8 mouse cellular contexts compared by ENCODE assay signal in the genomic region with DNA sequence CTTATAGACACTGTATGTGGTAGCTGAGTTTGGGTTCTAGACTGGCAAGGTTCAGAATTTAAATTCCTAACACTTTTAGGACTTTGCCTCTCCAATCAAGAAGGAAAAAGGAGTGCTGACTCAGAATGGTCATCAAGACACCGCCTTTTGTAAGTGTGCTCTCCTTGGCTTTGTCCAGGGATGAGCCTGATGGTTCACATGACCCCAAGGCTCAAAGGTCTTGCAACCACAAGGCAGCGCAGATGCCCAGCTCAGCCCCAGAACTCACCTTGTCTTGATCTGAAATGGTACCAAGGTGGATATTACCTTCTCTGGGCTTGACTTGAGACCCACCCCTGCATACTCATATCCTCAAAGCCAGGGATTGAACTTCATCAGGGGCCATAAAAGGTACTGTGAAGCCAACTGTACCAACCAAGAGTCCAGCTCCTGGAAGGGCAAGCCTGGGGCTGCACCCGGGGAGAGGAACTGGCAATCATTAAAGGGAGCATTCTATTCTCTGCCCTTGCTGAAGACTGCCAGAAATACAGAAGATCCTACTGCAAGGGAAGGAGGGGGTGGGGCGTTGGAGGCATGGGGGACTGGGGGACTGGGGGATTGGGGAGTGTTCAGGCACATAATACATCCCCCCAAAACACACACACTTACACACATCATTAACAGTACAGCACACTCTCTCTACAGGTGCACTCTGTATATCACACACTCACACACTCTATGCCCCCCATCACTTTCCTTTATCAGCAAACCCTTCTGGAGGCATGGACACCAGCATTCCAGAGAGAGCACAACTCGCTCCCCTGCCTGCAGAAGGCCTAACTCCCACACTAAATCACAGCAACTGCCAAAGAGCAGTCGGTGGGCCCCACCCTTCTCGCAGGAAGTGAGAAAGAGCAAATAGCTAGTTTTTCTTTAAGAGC. TPM values are rescaled to one million over a fixed set of nuclear protein-coding genes. Genes with fewer than 3 reads are reported as not detected.
DNase-seq lines count a peak whose midpoint lies in the region; ATAC-seq lines count a peak whose summit lies in the region.

No protein-coding gene starts in this region.

- H3K4me3 ChIP-seq in heart, embryonic 12.5 days = no peak overlapping the region
- no peak overlapping the region for H3K4me3 ChIP-seq in intestine, embryonic 16.5 days (ENCODE audit: low read length)
- no peak overlapping the region for H3K4me3 ChIP-seq in liver, embryonic 12.5 days

- peaks cover 37% of the 10 kb centered on the region for H3K4me1 ChIP-seq in heart, embryonic 12.5 days (replicated peaks)
- peaks cover 34% of the 10 kb centered on the region for H3K4me1 ChIP-seq in intestine, embryonic 16.5 days (ENCODE audit: control insufficient read depth, insufficient read depth, low read length)
- H3K4me1 ChIP-seq in liver, embryonic 12.5 days = peaks cover 64% of the 10 kb centered on the region

- no peaks in the 10 kb centered on the region for H3K9me3 ChIP-seq in heart, embryonic 12.5 days (replicated peaks)
- H3K9me3 ChIP-seq in intestine, embryonic 16.5 days (ENCODE audit: control insufficient read depth, low read length) = no peaks in the 10 kb centered on the region
- no peaks in the 10 kb centered on the region for H3K9me3 ChIP-seq in liver, embryonic 12.5 days (replicated peaks)

- H3K27ac ChIP-seq in heart, embryonic 12.5 days (ENCODE audit: poor library complexity, severe bottlenecking) = peak overlapping the region; percentile 53
- H3K27ac ChIP-seq in intestine, embryonic 16.5 days (ENCODE audit: low read length) = peak overlapping the region; percentile 46
- no peak overlapping the region for H3K27ac ChIP-seq in liver, embryonic 12.5 days

- H3K9ac ChIP-seq in heart, embryonic 12.5 days = no peak overlapping the region
- H3K9ac ChIP-seq in intestine, embryonic 16.5 days (ENCODE audit: low read depth, low read length) = no peak overlapping the region
- no peak overlapping the region for H3K9ac ChIP-seq in liver, embryonic 12.5 days

- 46% methylated on average over 7 of the region's 7 CpGs for WGBS in heart, embryonic 12.5 days
- 37% methylated on average over 7 of the region's 7 CpGs for WGBS in intestine, embryonic 16.5 days
- 46% methylated on average over 7 of the region's 7 CpGs for WGBS in liver, embryonic 12.5 days (ENCODE audit: insufficient replicate concordance)

- DNase-seq in heart, postnatal 10 days = no peak
- peak; percentile 24 to 25 for DNase-seq in B cell, adult 2 months
- no peak for DNase-seq in right cerebral cortex, postnatal 14 days
- DNase-seq in adrenal gland, postnatal 4 days (ENCODE audit: low spot score in 2 of 2) = no peak
- no peak for DNase-seq in adrenal gland, postnatal 36 days

- no peaks in the 10 kb centered on the region for H3K27me3 ChIP-seq in heart, embryonic 12.5 days (replicated peaks)
- no peaks in the 10 kb centered on the region for H3K27me3 ChIP-seq in intestine, embryonic 16.5 days (replicated peaks; ENCODE audit: control insufficient read depth, insufficient read depth, low read length)
- no peaks in the 10 kb centered on the region for H3K27me3 ChIP-seq in liver, embryonic 12.5 days (replicated peaks)

- H3K4me2 ChIP-seq in heart, embryonic 12.5 days = 0 out of 2 replicates have a peak overlapping the region, but pooled peaks have one; percentile 1
- H3K4me2 ChIP-seq in intestine, embryonic 16.5 days (ENCODE audit: low read depth, low read length) = no peak overlapping the region
- no peak overlapping the region for H3K4me2 ChIP-seq in liver, embryonic 12.5 days

- intact Hi-C loops in heart, postnatal 10 days (cut with DNase I) = no loop called here

- ATAC-seq in heart, embryonic 12.5 days (ENCODE audit: insufficient number of reproducible peaks, low FRiP score) = no peak
- ATAC-seq in intestine, embryonic 16.5 days = no peak
- ATAC-seq in liver, embryonic 12.5 days = peak; percentile 60

- no peaks in the 10 kb centered on the region for H3K36me3 ChIP-seq in heart, embryonic 12.5 days
- no peaks in the 10 kb centered on the region for H3K36me3 ChIP-seq in intestine, embryonic 16.5 days (ENCODE audit: control insufficient read depth, insufficient read depth, low read length)
- H3K36me3 ChIP-seq in liver, embryonic 12.5 days = no peaks in the 10 kb centered on the region

RNA-seq across cellular contexts. Expression of gene Ezr, which starts 29.6 kb away (rescaled TPM):
- polyA plus RNA-seq in heart, embryonic 12.5 days (2016; fragmentation: Nextera tagmentation; extraction: Ambion mirVana) = 119 and 124 TPM in 2 replicates
- 10 to 100 TPM; 68.1 to 83.6 TPM for total RNA-seq in heart, postnatal 10 days (2021)
- 281 and 319 TPM in 2 replicates for polyA plus RNA-seq in intestine, embryonic 16.5 days (2015; fragmentation: Nextera tagmentation; extraction: Ambion mirVana)
- 67.9 and 72.4 TPM in 2 replicates for polyA plus RNA-seq in liver, embryonic 12.5 days (2016; fragmentation: Nextera tagmentation; extraction: Ambion mirVana)
- total RNA-seq in adrenal gland, postnatal 4 days (2021) = 10 to 100 TPM; 23.7 to 60.5 TPM
- 10 to 100 TPM; 21.9 to 27.4 TPM for total RNA-seq in adrenal gland, postnatal 36 days (2021)

Comparison
In these comparisons a context has a peak if more than half of its experiments do, and no peak if none do; other contexts are left out.
1. DNase-seq: peak in B cell, adult 2 months (2 of 2); none in heart, postnatal 10 days (0 of 2), right cerebral cortex, postnatal 14 days (single experiment), adrenal gland, postnatal 4 days (0 of 2) and adrenal gland, postnatal 36 days (0 of 2).